Mouse (Mus musculus) left cerebral cortex, adult 9 months (tissue): Measurements from ENCODE around the gene Tmem35b.
"Not testable (repeated sequence)": the region's sequence is repeated elsewhere in the genome, so short reads cannot be mapped to it uniquely, and the experiment has no call there.

Source experiments
- DNase-seq, 2 experiments: peaks; one replicate each; pipeline ENCODE4 v3.0.0; 2022; ENCODE audit warnings: low spot score in 2 of 2

The Tmem35b gene

GRCm38 (mm10) chr4:127123391-127123790, at the start of gene Tmem35b:
TSS of gene Tmem35b (plus strand) at chr4:127123691.
- no peak for DNase-seq

- DNase-seq, result no peak
Measured at GRCm38 (mm10) chr4:127074915-127075314, 48.6 kb upstream of the Tmem35b start.

GRCm38 (mm10) chr4:127076875-127077548, 46.5 kb upstream of the Tmem35b start, which contains the start of gene Zmym6:
TSS of gene Zmym6 (plus strand) at chr4:127077383.
- DNase-seq, result peak; percentile 92 to 96

GRCm38 (mm10) chr4:127080806-127081205, 42.7 kb upstream of the Tmem35b start:
- DNase-seq, result no peak

GRCm38 (mm10) chr4:127083131-127083530, 40.4 kb upstream of the Tmem35b start:
- no peak for DNase-seq

GRCm38 (mm10) chr4:127085761-127086160, 37.7 kb upstream of the Tmem35b start:
- no peak for DNase-seq

GRCm38 (mm10) chr4:127091188-127091587, 32.3 kb upstream of the Tmem35b start:
- DNase-seq, result no peak

- no peak for DNase-seq
Measured at GRCm38 (mm10) chr4:127095090-127095489, 28.4 kb upstream of the Tmem35b start.

- not testable (repeated sequence) for DNase-seq
Measured at GRCm38 (mm10) chr4:127099552-127099951, 23.9 kb upstream of the Tmem35b start.

GRCm38 (mm10) chr4:127107566-127107965, 15.9 kb upstream of the Tmem35b start:
- DNase-seq, result no peak

GRCm38 (mm10) chr4:127110570-127110969, 12.9 kb upstream of the Tmem35b start:
- DNase-seq, result no peak

GRCm38 (mm10) chr4:127124331-127124730, 840 bp downstream of the Tmem35b start:
- no peak for DNase-seq

- peak; percentile 3 to 61 for DNase-seq
Measured at GRCm38 (mm10) chr4:127125834-127126463, 2.5 kb downstream of the Tmem35b start.

- no peak for DNase-seq
Measured at GRCm38 (mm10) chr4:127134687-127135086, 11.2 kb downstream of the Tmem35b start.

GRCm38 (mm10) chr4:127137591-127137990, 14.1 kb downstream of the Tmem35b start:
- no peak for DNase-seq

GRCm38 (mm10) chr4:127138486-127138885, 15.0 kb downstream of the Tmem35b start:
- no peak for DNase-seq

- DNase-seq, result no peak
Measured at GRCm38 (mm10) chr4:127150031-127150430, 26.5 kb downstream of the Tmem35b start.

- no peak for DNase-seq
Measured at GRCm38 (mm10) chr4:127153345-127153744, 29.9 kb downstream of the Tmem35b start.

GRCm38 (mm10) chr4:127155757-127156156, 32.3 kb downstream of the Tmem35b start:
- no peak for DNase-seq

GRCm38 (mm10) chr4:127157746-127158145, 34.3 kb downstream of the Tmem35b start:
- no peak for DNase-seq

- DNase-seq, result no peak
Measured at GRCm38 (mm10) chr4:127163926-127164325, 40.4 kb downstream of the Tmem35b start.

- DNase-seq, result no peak
Measured at GRCm38 (mm10) chr4:127167096-127167495, 43.6 kb downstream of the Tmem35b start.

- no peak for DNase-seq
Measured at GRCm38 (mm10) chr4:127167731-127168130, 44.2 kb downstream of the Tmem35b start.
